Mouse (Mus musculus): ENCODE measurements around the gene Pim3. TPM values are rescaled to one million over a fixed set of nuclear protein-coding genes. Genes with fewer than 3 reads are reported as not detected.

Gene Pim3
- polyA plus RNA-seq, 1 experiment from 2014 or later, result 64.1 TPM

DNA sequence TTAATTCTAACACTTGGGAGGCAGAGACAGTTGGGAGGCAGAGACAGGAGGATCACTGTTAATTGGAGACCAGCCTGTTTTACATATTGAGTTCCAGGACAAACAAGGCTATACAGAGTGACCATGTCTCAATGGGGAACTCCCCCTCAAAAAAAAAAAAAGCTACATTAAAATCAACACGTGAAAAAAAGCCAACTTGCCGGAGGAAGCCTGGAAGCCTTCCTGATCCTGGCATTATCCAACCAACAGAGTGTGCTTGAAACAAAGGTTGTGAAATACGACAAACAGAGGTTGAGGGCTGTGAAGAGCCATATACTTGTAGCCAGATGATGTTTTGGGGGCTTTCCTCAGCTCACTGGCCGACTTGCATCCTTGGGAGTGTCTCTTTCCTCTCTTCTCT, 20.9 kb downstream of the Pim3 start:
- ATAC-seq (ENCODE audit: low read depth), result no peak
- no peak overlapping the region for H3K4me2 ChIP-seq (ENCODE audit: low read depth, low read length)
- H3K9me3 ChIP-seq (ENCODE audit: control insufficient read depth, low read length), result no peaks in the 10 kb centered on the region
- WGBS, result 44% methylated on average over 4 of the region's 4 CpGs
- H3K4me1 ChIP-seq (replicated peaks; ENCODE audit: control insufficient read depth, insufficient read depth, low read length), result no peaks in the 10 kb centered on the region
- no peaks in the 10 kb centered on the region for H3K27me3 ChIP-seq (ENCODE audit: control insufficient read depth, insufficient read depth, low read depth, low read length)
- no peaks in the 10 kb centered on the region for H3K36me3 ChIP-seq (ENCODE audit: control insufficient read depth, insufficient read depth, low read length)
- H3K9ac ChIP-seq (ENCODE audit: low read length), result no peak overlapping the region
- H3K4me3 ChIP-seq (ENCODE audit: low read length), result no peak overlapping the region
- H3K27ac ChIP-seq (ENCODE audit: low read length), result no peak overlapping the region

DNA sequence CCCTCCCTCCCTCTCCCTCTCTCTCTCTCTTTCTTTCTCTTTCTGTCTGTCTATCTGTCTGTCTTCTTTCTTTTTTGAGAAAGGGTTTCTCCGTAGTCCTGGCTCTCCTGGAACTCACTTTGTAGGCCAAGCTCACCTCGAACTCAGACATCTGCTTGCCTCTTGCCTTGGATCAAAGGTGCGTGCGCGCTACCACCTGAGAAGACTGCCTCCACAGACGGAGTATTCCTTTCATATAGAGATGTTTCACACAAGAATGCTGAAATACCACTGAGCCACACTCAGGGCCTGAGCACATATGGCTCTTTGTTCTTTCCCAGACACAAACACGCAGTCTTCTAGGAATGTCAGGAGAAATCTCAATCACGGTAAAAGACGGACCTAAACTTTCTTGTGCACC, 21.4 kb downstream of the Pim3 start:
- Histone ChIP-seq H3K36me3 (ENCODE audit: control insufficient read depth, insufficient read depth, low read length) (no peaks in the 10 kb centered on the region), H3K4me2 (ENCODE audit: low read depth, low read length) (no peak overlapping the region), H3K27me3 (ENCODE audit: control insufficient read depth, insufficient read depth, low read depth, low read length) (no peaks in the 10 kb centered on the region), H3K9me3 (ENCODE audit: control insufficient read depth, low read length) (no peaks in the 10 kb centered on the region), H3K9ac (ENCODE audit: low read length) (no peak overlapping the region), H3K27ac (ENCODE audit: low read length) (no peak overlapping the region), H3K4me3 (ENCODE audit: low read length) (no peak overlapping the region), H3K4me1 (replicated peaks; ENCODE audit: control insufficient read depth, insufficient read depth, low read length) (no peaks in the 10 kb centered on the region)
- 71% methylated on average over 9 of the region's 9 CpGs for WGBS
- ATAC-seq (ENCODE audit: low read depth), result no peak

DNA sequence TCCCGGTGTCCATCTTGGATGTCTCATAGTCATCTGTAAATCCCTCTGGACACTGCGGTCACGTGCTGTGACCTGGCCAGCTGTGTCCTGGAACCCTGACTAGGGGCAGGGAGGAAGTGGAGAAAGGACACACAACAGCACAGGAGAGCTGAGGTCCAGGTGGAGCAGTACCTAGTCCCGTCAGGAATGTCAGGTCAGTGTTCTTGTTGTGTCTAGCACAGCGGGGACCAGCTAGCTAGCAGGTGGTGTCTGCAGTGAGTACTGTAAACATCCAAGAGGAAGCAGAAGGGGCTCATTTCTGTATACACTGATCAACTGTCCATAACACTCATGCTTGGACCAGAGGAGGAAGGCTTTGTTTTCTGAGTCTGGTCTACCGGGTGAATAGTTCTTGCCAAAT, 23.4 kb downstream of the Pim3 start:
- Histone ChIP-seq H3K27me3 (ENCODE audit: control insufficient read depth, insufficient read depth, low read depth, low read length) (no peaks in the 10 kb centered on the region), H3K27ac (ENCODE audit: low read length) (no peak overlapping the region), H3K4me1 (replicated peaks; ENCODE audit: control insufficient read depth, insufficient read depth, low read length) (peaks cover 4% of the 10 kb centered on the region; the same call in 1 of the 2 replicates), H3K9ac (ENCODE audit: low read length) (no peak overlapping the region), H3K4me3 (ENCODE audit: low read length) (no peak overlapping the region), H3K4me2 (ENCODE audit: low read depth, low read length) (no peak overlapping the region), H3K36me3 (ENCODE audit: control insufficient read depth, insufficient read depth, low read length) (no peaks in the 10 kb centered on the region), H3K9me3 (ENCODE audit: control insufficient read depth, low read length) (no peaks in the 10 kb centered on the region)
- ATAC-seq (ENCODE audit: low read depth), result no peak
- WGBS, result 72% methylated on average over 6 of the region's 6 CpGs

DNA sequence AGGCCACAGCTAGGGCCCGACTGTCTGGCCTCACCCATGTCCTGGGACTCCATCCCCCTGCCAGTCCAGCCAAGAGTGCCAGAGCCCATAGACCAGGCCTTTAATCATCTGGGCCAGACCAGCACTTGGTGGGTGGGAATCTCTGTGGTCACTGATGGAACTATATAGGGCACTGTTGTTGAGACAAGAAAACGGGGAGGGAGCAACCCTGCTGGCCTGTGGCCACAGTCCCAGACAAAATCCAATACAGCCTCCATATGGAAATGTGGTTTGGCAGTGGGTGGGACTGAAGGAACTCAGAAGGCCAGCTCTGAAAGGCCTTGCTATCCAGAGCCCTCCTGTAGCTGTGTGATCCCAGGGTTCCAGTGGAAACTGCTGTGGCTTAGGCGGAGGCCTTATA, 27.0 kb downstream of the Pim3 start:
- no peaks in the 10 kb centered on the region for H3K9me3 ChIP-seq (ENCODE audit: control insufficient read depth, low read length)
- no peak overlapping the region for H3K9ac ChIP-seq (ENCODE audit: low read length)
- no peaks in the 10 kb centered on the region for H3K36me3 ChIP-seq (ENCODE audit: control insufficient read depth, insufficient read depth, low read length)
- ATAC-seq (ENCODE audit: low read depth), result no peak
- no peaks in the 10 kb centered on the region for H3K27me3 ChIP-seq (ENCODE audit: control insufficient read depth, insufficient read depth, low read depth, low read length)
- H3K4me2 ChIP-seq (ENCODE audit: low read depth, low read length), result no peak overlapping the region
- no peak overlapping the region for H3K27ac ChIP-seq (ENCODE audit: low read length)
- WGBS, result 63% methylated on average over 3 of the region's 3 CpGs
- H3K4me1 ChIP-seq (replicated peaks; ENCODE audit: control insufficient read depth, insufficient read depth, low read length), result peaks cover 9% of the 10 kb centered on the region
- H3K4me3 ChIP-seq (ENCODE audit: low read length), result no peak overlapping the region

DNA sequence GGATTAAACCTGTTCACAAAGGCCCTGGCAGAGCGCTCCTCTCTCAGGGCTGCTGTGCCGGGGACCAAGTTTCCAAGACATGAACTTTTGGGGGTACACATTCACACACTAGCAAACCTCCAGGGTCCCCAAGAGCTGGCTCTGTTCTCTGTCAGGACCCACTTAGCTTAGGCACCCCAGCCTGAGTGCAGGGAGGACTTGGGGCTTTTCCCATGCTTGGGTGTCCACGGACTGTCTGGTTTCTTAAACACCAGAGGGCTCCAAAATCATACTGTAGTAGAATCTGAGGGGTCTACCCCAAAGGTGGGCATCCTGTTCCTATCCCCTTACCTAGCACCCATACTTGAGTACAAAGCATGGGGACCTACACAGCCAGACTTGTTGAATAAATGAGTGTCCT, 28.0 kb downstream of the Pim3 start:
- Histone ChIP-seq H3K9ac (ENCODE audit: low read length) (no peak overlapping the region; the same call in 1 of the 2 replicates), H3K4me3 (ENCODE audit: low read length) (no peak overlapping the region; the same call in 1 of the 2 replicates)
- 88% methylated on average over 3 of the region's 3 CpGs for WGBS

DNA sequence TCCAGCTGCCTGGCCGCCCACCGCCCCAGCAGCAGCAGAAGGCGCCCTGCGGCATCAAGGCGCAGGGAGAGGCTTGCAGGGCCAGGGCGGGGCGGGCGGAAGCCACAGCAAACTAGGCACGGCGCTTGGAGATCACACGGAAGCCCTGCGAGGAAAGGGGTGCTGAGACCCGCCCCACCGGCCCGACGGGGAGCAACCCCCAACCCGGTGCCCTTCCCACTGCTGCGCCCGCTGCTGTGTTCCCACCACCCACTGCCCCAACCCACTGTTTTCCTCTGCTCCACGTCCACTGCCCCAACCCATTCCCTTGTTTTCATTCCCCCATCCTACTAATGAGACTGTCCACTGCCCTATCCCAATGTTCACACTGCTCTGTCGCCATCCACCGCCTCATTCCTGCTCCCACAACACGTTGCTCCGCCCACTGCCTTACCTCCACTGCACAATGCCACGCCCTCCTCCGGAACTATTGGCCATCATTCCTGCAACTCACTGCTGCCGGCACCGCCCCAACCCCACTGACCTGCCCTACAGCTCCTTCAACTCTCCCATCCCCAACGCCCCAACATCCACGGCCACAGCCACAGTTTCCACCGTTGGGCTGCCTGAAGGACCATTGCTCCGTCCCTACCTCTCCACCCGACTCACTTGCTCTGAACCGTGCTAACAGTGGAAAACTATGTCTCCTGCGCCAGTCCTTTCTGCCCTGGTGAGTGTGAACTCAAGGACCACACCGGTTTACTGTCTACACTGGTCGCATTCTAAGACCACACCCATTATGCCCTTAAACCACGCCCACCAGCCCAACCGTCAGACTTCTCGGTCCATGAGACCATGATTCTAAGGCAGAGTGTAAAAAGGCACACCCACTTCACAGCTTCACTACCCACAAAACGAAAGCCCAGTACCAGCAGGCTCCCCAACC, 29.0 kb downstream of the Pim3 start:
- H3K27ac ChIP-seq (ENCODE audit: low read length), result peak overlapping the region; percentile 12; the same call in 1 of the 2 replicates

More for the DNA sequence above, 28.0 kb downstream of the Pim3 start:
- Histone ChIP-seq H3K9me3 (ENCODE audit: control insufficient read depth, low read length) (no peaks in the 10 kb centered on the region), H3K27ac (ENCODE audit: low read length) (no peak overlapping the region), H3K4me2 (ENCODE audit: low read depth, low read length) (peak overlapping the region; percentile 97), H3K4me1 (replicated peaks; ENCODE audit: control insufficient read depth, insufficient read depth, low read length) (peaks cover 9% of the 10 kb centered on the region), H3K27me3 (ENCODE audit: control insufficient read depth, insufficient read depth, low read depth, low read length) (no peaks in the 10 kb centered on the region), H3K36me3 (ENCODE audit: control insufficient read depth, insufficient read depth, low read length) (no peaks in the 10 kb centered on the region)
- ATAC-seq (ENCODE audit: low read depth), result no peak

DNA sequence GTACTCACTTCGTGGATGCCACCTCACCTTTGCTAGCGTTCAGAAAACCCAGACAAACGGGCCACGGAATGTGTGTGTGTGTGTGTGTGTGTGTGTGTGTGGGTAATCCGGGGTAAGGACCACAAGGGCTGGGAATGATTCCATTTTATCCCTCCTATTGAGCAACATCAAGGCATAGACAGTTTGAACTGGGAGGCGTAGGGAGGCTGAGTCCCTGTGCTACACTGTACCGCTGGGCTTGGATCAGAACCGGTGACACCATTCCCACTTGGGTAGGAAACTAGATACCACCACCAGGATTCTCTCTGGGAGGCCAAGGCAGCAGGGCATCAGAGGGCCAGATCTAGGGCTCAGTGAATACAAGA, 29.7 kb downstream of the Pim3 start:
- no peaks in the 10 kb centered on the region for H3K9me3 ChIP-seq (ENCODE audit: control insufficient read depth, low read length)
- no peak overlapping the region; the same call in 1 of the 2 replicates for H3K4me3 ChIP-seq (ENCODE audit: low read length)
- H3K4me1 ChIP-seq (replicated peaks; ENCODE audit: control insufficient read depth, insufficient read depth, low read length), result peaks cover 9% of the 10 kb centered on the region
- no peak overlapping the region for H3K9ac ChIP-seq (ENCODE audit: low read length)
- no peaks in the 10 kb centered on the region for H3K36me3 ChIP-seq (ENCODE audit: control insufficient read depth, insufficient read depth, low read length)
- H3K27ac ChIP-seq (ENCODE audit: low read length), result no peak overlapping the region
- peak overlapping the region; percentile 97 for H3K4me2 ChIP-seq (ENCODE audit: low read depth, low read length)
- ATAC-seq (ENCODE audit: low read depth), result no peak
- H3K27me3 ChIP-seq (ENCODE audit: control insufficient read depth, insufficient read depth, low read depth, low read length), result no peaks in the 10 kb centered on the region
- 68% methylated on average over 8 of the region's 8 CpGs for WGBS

More for the DNA sequence above, 29.0 kb downstream of the Pim3 start:
- 2% methylated on average over 41 of the region's 41 CpGs for WGBS
- H3K4me3 ChIP-seq (ENCODE audit: low read length), result peak overlapping the region; percentile 57
- peak overlapping the region; percentile 97 for H3K4me2 ChIP-seq (ENCODE audit: low read depth, low read length)
- no peaks in the 10 kb centered on the region for H3K36me3 ChIP-seq (ENCODE audit: control insufficient read depth, insufficient read depth, low read length)
- ATAC-seq (ENCODE audit: low read depth), result peak; percentile 92
- no peaks in the 10 kb centered on the region for H3K9me3 ChIP-seq (ENCODE audit: control insufficient read depth, low read length)
- H3K9ac ChIP-seq (ENCODE audit: low read length), result peak overlapping the region; percentile 71
- H3K4me1 ChIP-seq (replicated peaks; ENCODE audit: control insufficient read depth, insufficient read depth, low read length), result peaks cover 9% of the 10 kb centered on the region
- no peaks in the 10 kb centered on the region for H3K27me3 ChIP-seq (ENCODE audit: control insufficient read depth, insufficient read depth, low read depth, low read length)

DNA sequence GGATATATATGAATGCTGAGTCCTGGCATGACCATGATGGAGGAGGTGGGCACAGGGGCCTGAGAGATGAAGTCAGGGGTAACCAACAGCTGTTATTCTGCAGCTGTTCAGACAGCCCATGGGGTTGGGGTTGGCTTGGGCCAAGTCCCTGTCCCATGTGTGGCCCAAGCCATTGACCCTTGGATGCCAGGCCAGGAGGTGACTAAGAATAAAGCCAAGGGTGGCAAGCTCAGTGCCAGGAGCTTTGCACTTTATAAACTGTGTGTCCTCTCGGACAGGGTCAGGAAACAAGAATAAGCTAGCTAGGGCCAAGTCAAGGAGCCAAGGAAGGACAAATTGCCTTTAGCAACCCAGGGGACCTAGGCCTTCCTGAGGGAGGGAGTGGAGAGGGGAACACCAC, 30.3 kb downstream of the Pim3 start:
- H3K36me3 ChIP-seq (ENCODE audit: control insufficient read depth, insufficient read depth, low read length), result no peaks in the 10 kb centered on the region
- H3K4me1 ChIP-seq (replicated peaks; ENCODE audit: control insufficient read depth, insufficient read depth, low read length), result peaks cover 9% of the 10 kb centered on the region
- no peak overlapping the region for H3K4me2 ChIP-seq (ENCODE audit: low read depth, low read length)
- ATAC-seq (ENCODE audit: low read depth), result no peak
- H3K27ac ChIP-seq (ENCODE audit: low read length), result no peak overlapping the region
- H3K9ac ChIP-seq (ENCODE audit: low read length), result no peak overlapping the region
- H3K9me3 ChIP-seq (ENCODE audit: control insufficient read depth, low read length), result no peaks in the 10 kb centered on the region
- WGBS, result 71% methylated on average over 1 of the region's 1 CpGs
- no peak overlapping the region for H3K4me3 ChIP-seq (ENCODE audit: low read length)
- no peaks in the 10 kb centered on the region for H3K27me3 ChIP-seq (ENCODE audit: control insufficient read depth, insufficient read depth, low read depth, low read length)

DNA sequence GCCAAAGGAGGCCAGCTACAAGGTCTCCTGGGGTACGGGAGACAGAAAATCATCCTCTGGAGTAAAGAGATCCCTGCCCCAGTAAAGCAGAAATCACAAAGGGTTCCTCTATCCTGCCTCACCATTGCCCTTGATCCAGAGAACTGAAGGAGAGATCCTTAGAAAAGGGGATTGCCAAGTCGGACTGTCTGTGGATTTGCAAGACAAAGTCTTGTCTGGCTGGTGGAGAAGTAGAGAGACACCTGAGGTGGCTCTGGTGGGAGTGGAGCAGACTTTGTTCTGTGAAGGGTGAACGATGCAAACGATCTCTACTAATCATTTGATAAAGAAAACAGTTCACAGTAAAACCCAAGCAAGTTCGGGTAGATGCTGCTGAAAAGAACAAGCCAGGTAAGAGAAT, 30.9 kb downstream of the Pim3 start:
- H3K4me3 ChIP-seq (ENCODE audit: low read length), result no peak overlapping the region
- H3K27ac ChIP-seq (ENCODE audit: low read length), result no peak overlapping the region
- no peak overlapping the region for H3K9ac ChIP-seq (ENCODE audit: low read length)
- H3K36me3 ChIP-seq (ENCODE audit: control insufficient read depth, insufficient read depth, low read length), result no peaks in the 10 kb centered on the region
- no peak for ATAC-seq (ENCODE audit: low read depth)
- no peaks in the 10 kb centered on the region for H3K9me3 ChIP-seq (ENCODE audit: control insufficient read depth, low read length)
- H3K4me2 ChIP-seq (ENCODE audit: low read depth, low read length), result no peak overlapping the region
- WGBS, result 75% methylated on average over 5 of the region's 5 CpGs
- peaks cover 9% of the 10 kb centered on the region for H3K4me1 ChIP-seq (replicated peaks; ENCODE audit: control insufficient read depth, insufficient read depth, low read length)
- H3K27me3 ChIP-seq (ENCODE audit: control insufficient read depth, insufficient read depth, low read depth, low read length), result no peaks in the 10 kb centered on the region

All from lung, embryonic 16.5 days (tissue).